Mouse (Mus musculus) limb, embryonic 13.5 days (tissue): ENCODE measurements around the gene Auts2. TPM values are rescaled to one million over a fixed set of nuclear protein-coding genes. Genes with fewer than 3 reads are reported as not detected.

Source experiments
- ATAC-seq: fragments of 200-750 bp; cut with Nextera tagmentation; 2 replicates; pipeline ENCODE4 v1.8.0; 2017; ENCODE audit warnings: low read depth, moderate number of reproducible peaks, moderate TSS enrichment; ENCODE audit not compliant: low FRiP score
- H3K27ac ChIP-seq: fragments of 300-500 bp; sonication (generic); 2 replicates; pipeline ENCODE4 v1.5.1; 2015; ENCODE audit warnings: inconsistent platforms, mild to moderate bottlenecking, moderate library complexity
- H3K27me3 ChIP-seq: fragments of 300-500 bp; sonication (generic); 2 replicates; pipeline ENCODE4 v1.6.1; 2015; ENCODE audit warnings: mild to moderate bottlenecking, inconsistent platforms
- H3K36me3 ChIP-seq: fragments of 300-500 bp; sonication (generic); 2 replicates; pipeline ENCODE4 v1.6.1; 2015; ENCODE audit warnings: inconsistent platforms, mild to moderate bottlenecking, moderate library complexity
- H3K4me1 ChIP-seq: fragments of 300-500 bp; sonication (generic); 2 replicates; pipeline ENCODE4 v1.6.1; 2015; ENCODE audit warnings: inconsistent platforms
- H3K4me2 ChIP-seq: fragments of 300-500 bp; sonication (generic); replicated peaks from 2 replicates; pipeline ENCODE4 v1.6.1; 2015; ENCODE audit warnings: inconsistent platforms, mild to moderate bottlenecking, moderate library complexity
- H3K4me3 ChIP-seq: fragments of 300-500 bp; sonication (generic); 2 replicates; pipeline ENCODE4 v1.5.1; 2015; ENCODE audit warnings: moderate library complexity, mild to moderate bottlenecking, inconsistent platforms
- H3K9ac ChIP-seq: fragments of 300-500 bp; sonication (generic); 2 replicates; pipeline ENCODE4 v1.6.1; 2015; ENCODE audit warnings: mild to moderate bottlenecking, inconsistent platforms
- H3K9me3 ChIP-seq: fragments of 300-500 bp; sonication (generic); 2 replicates; pipeline ENCODE4 v1.6.1; 2016; ENCODE audit warnings: inconsistent platforms
- WGBS: fragments of 180-500 bp; shearing (Covaris S2); methylation state at CpG from one replicate; pipeline ENCODE4 v1.1.7; 2015; 5-methylcytosine and 5-hydroxymethylcytosine counted together
- polyA plus RNA-seq: library from polyadenylated mRNA; unstranded; fragments of >200 nt; fragmentation: Nextera tagmentation; extraction: Ambion mirVana; gene quantifications from 2 replicates; pipeline ENCODE4 v1.2.1, GENCODE M21; 2015

Gene Auts2
- polyA plus RNA-seq, 1 experiment from 2014 or later, result 55.1 TPM

GRCm38 (mm10) chr5:131686956-131687618 lies 856.1 kb downstream of the Auts2 start:
- WGBS, result 80% methylated on average over 8 of the region's 8 CpGs
- ATAC-seq, result no peak
- H3K27me3 ChIP-seq, result no peaks in the 10 kb centered on the region
- H3K4me1 ChIP-seq, result no peaks in the 10 kb centered on the region
- H3K9ac ChIP-seq, result no peak overlapping the region
- H3K9me3 ChIP-seq, result peaks cover 10% of the 10 kb centered on the region; the same call in 1 of the 2 replicates
- H3K4me3 ChIP-seq, result no peak overlapping the region
- H3K4me2 ChIP-seq, result no peak overlapping the region
- H3K27ac ChIP-seq, result no peak overlapping the region
- peaks cover 20% of the 10 kb centered on the region for H3K36me3 ChIP-seq

- Histone ChIP-seq H3K9ac (no peak overlapping the region), H3K27me3 (no peaks in the 10 kb centered on the region; the same call in 1 of the 2 replicates), H3K9me3 (peaks cover 10% of the 10 kb centered on the region; the same call in 1 of the 2 replicates), H3K4me2 (no peak overlapping the region), H3K4me1 (peaks cover 12% of the 10 kb centered on the region), H3K36me3 (peaks cover 20% of the 10 kb centered on the region), H3K4me3 (no peak overlapping the region), H3K27ac (no peak overlapping the region)
- ATAC-seq, result no peak
- 43% methylated on average over 12 of the region's 12 CpGs for WGBS
Measured at GRCm38 (mm10) chr5:131680127-131680845, 862.9 kb downstream of the Auts2 start.

GRCm38 (mm10) chr5:131679523-131679922 lies 863.6 kb downstream of the Auts2 start:
- Histone ChIP-seq H3K27me3 (no peaks in the 10 kb centered on the region; the same call in 1 of the 2 replicates), H3K9ac (no peak overlapping the region), H3K27ac (no peak overlapping the region), H3K4me3 (no peak overlapping the region), H3K4me1 (peaks cover 12% of the 10 kb centered on the region), H3K4me2 (no peak overlapping the region), H3K9me3 (peaks cover 10% of the 10 kb centered on the region; the same call in 1 of the 2 replicates), H3K36me3 (peaks cover 20% of the 10 kb centered on the region)
- no peak for ATAC-seq
- whole genome bisulfite sequencing, result 92% methylated on average over 1 of the region's 1 CpGs

GRCm38 (mm10) chr5:131677518-131677917 lies 865.6 kb downstream of the Auts2 start:
- no peak for ATAC-seq
- 85% methylated on average over 5 of the region's 5 CpGs for WGBS
- no peak overlapping the region for H3K9ac ChIP-seq

GRCm38 (mm10) chr5:131673696-131674095 lies 869.4 kb downstream of the Auts2 start:
- Histone ChIP-seq H3K27ac (peak overlapping the region; percentile 12; the same call in 1 of the 2 replicates), H3K36me3 (no peaks in the 10 kb centered on the region), H3K4me2 (no peak overlapping the region), H3K9ac (no peak overlapping the region), H3K4me3 (no peak overlapping the region), H3K9me3 (no peaks in the 10 kb centered on the region), H3K27me3 (no peaks in the 10 kb centered on the region; the same call in 1 of the 2 replicates), H3K4me1 (peaks cover 11% of the 10 kb centered on the region; the same call in 1 of the 2 replicates)
- 65% methylated on average over 4 of the region's 4 CpGs for WGBS
- ATAC-seq, result no peak

More at GRCm38 (mm10) chr5:131677518-131677917, 865.6 kb downstream of the Auts2 start:
- Histone ChIP-seq H3K4me2 (no peak overlapping the region), H3K36me3 (peaks cover 3% of the 10 kb centered on the region; the same call in 1 of the 2 replicates), H3K27me3 (no peaks in the 10 kb centered on the region; the same call in 1 of the 2 replicates), H3K27ac (no peak overlapping the region), H3K4me1 (peaks cover 23% of the 10 kb centered on the region), H3K4me3 (no peak overlapping the region), H3K9me3 (no peaks in the 10 kb centered on the region)

- Histone ChIP-seq H3K9me3 (peaks cover 4% of the 10 kb centered on the region; the same call in 1 of the 2 replicates), H3K9ac (no peak overlapping the region), H3K4me2 (no peak overlapping the region), H3K4me3 (no peak overlapping the region), H3K4me1 (no peaks in the 10 kb centered on the region), H3K27me3 (no peaks in the 10 kb centered on the region), H3K36me3 (no peaks in the 10 kb centered on the region), H3K27ac (no peak overlapping the region)
- 73% methylated on average over 8 of the region's 8 CpGs for WGBS
- ATAC-seq, result no peak
Measured at GRCm38 (mm10) chr5:131665068-131665467, 878.1 kb downstream of the Auts2 start.

GRCm38 (mm10) chr5:131664657-131665056 lies 878.5 kb downstream of the Auts2 start:
- ATAC-seq, result no peak
- Histone ChIP-seq H3K27me3 (no peaks in the 10 kb centered on the region), H3K4me1 (no peaks in the 10 kb centered on the region), H3K9me3 (peaks cover 4% of the 10 kb centered on the region; the same call in 1 of the 2 replicates), H3K27ac (no peak overlapping the region), H3K9ac (no peak overlapping the region), H3K4me2 (no peak overlapping the region), H3K36me3 (no peaks in the 10 kb centered on the region), H3K4me3 (no peak overlapping the region)
- 92% methylated on average over 7 of the region's 7 CpGs for WGBS

GRCm38 (mm10) chr5:131662657-131663056 lies 880.5 kb downstream of the Auts2 start:
- Histone ChIP-seq H3K4me3 (no peak overlapping the region), H3K27me3 (no peaks in the 10 kb centered on the region), H3K9me3 (peaks cover 4% of the 10 kb centered on the region; the same call in 1 of the 2 replicates), H3K36me3 (no peaks in the 10 kb centered on the region), H3K27ac (no peak overlapping the region), H3K9ac (no peak overlapping the region), H3K4me2 (no peak overlapping the region), H3K4me1 (peaks cover 12% of the 10 kb centered on the region; the same call in 1 of the 2 replicates)
- ATAC-seq, result no peak
- WGBS, result 77% methylated on average over 2 of the region's 2 CpGs

GRCm38 (mm10) chr5:131658822-131659515 lies 884.2 kb downstream of the Auts2 start:
- H3K27ac ChIP-seq, result no peak overlapping the region
- no peak overlapping the region for H3K4me2 ChIP-seq
- peaks cover 22% of the 10 kb centered on the region for H3K4me1 ChIP-seq
- ATAC-seq, result no peak
- H3K9me3 ChIP-seq, result peaks cover 4% of the 10 kb centered on the region; the same call in 1 of the 2 replicates
- no peak overlapping the region for H3K9ac ChIP-seq
- no peak overlapping the region for H3K4me3 ChIP-seq
- no peaks in the 10 kb centered on the region for H3K36me3 ChIP-seq
- H3K27me3 ChIP-seq, result no peaks in the 10 kb centered on the region
- 42% methylated on average over 19 of the region's 19 CpGs for WGBS

- H3K27ac ChIP-seq, result no peak overlapping the region
- ATAC-seq, result no peak
- no peaks in the 10 kb centered on the region for H3K9me3 ChIP-seq
- H3K4me3 ChIP-seq, result no peak overlapping the region
- H3K27me3 ChIP-seq, result 0 out of 2 replicates have a peak, but pooled peaks cover 4% of the 10 kb centered on the region
- H3K36me3 ChIP-seq, result no peaks in the 10 kb centered on the region
- H3K9ac ChIP-seq, result no peak overlapping the region
- peaks cover 35% of the 10 kb centered on the region for H3K4me1 ChIP-seq
- WGBS, result 64% methylated on average over 7 of the region's 7 CpGs
- no peak overlapping the region for H3K4me2 ChIP-seq
Measured at GRCm38 (mm10) chr5:131654206-131654605, 888.9 kb downstream of the Auts2 start.

GRCm38 (mm10) chr5:131650381-131650891 lies 892.7 kb downstream of the Auts2 start:
- WGBS, result 39% methylated on average over 11 of the region's 11 CpGs
- peaks cover 52% of the 10 kb centered on the region for H3K4me1 ChIP-seq

More at GRCm38 (mm10) chr5:131650381-131650891, 892.7 kb downstream of the Auts2 start:
- H3K4me3 ChIP-seq, result no peak overlapping the region
- H3K27ac ChIP-seq, result no peak overlapping the region
- no peak overlapping the region for H3K9ac ChIP-seq
- 0 out of 2 replicates have a peak, but pooled peaks cover 4% of the 10 kb centered on the region for H3K27me3 ChIP-seq
- H3K9me3 ChIP-seq, result no peaks in the 10 kb centered on the region
- ATAC-seq, result no peak
- no peaks in the 10 kb centered on the region for H3K36me3 ChIP-seq
- H3K4me2 ChIP-seq, result no peak overlapping the region
